Mouse (Mus musculus): ENCODE data around the gene Psmc2.

Gene Psmc2

GRCm38 (mm10) chr5:21785053-21785452, at the start of gene Psmc2, which contains the start of gene Dnajc2:
Gene Psmc2 (plus strand): TSS chr5:21785283.
Gene Dnajc2 (minus strand): TSS chr5:21785251.
- DNase-seq = peak; percentile 96

GRCm38 (mm10) chr5:21735584-21735983, 49.5 kb upstream of the Psmc2 start:
- DNase-seq = peak; percentile 81

- no peak for DNase-seq
Observed at GRCm38 (mm10) chr5:21736046-21736445, 49.0 kb upstream of the Psmc2 start.

- DNase-seq = peak; percentile 92
Observed at GRCm38 (mm10) chr5:21736956-21737585, 48.0 kb upstream of the Psmc2 start, which contains the start of gene Pmpcb. Gene Pmpcb (plus strand): TSS chr5:21737141.

GRCm38 (mm10) chr5:21737620-21738019, 47.5 kb upstream of the Psmc2 start:
- no peak for DNase-seq

- no peak for DNase-seq
Observed at GRCm38 (mm10) chr5:21739120-21739519, 46.0 kb upstream of the Psmc2 start.

- DNase-seq = no peak
Observed at GRCm38 (mm10) chr5:21739881-21740280, 45.2 kb upstream of the Psmc2 start.

GRCm38 (mm10) chr5:21743606-21744005, 41.5 kb upstream of the Psmc2 start:
- DNase-seq = no peak

GRCm38 (mm10) chr5:21744651-21745050, 40.4 kb upstream of the Psmc2 start:
- no peak for DNase-seq

GRCm38 (mm10) chr5:21745966-21746365, 39.1 kb upstream of the Psmc2 start:
- no peak for DNase-seq

GRCm38 (mm10) chr5:21768506-21768905, 16.6 kb upstream of the Psmc2 start:
- no peak for DNase-seq

- DNase-seq = no peak
Observed at GRCm38 (mm10) chr5:21769841-21770240, 15.2 kb upstream of the Psmc2 start.

GRCm38 (mm10) chr5:21776491-21776890, 8.6 kb upstream of the Psmc2 start:
- no peak for DNase-seq

GRCm38 (mm10) chr5:21784161-21785052, 676 bp upstream of the Psmc2 start:
- DNase-seq = peak; percentile 47

GRCm38 (mm10) chr5:21785776-21786175, 693 bp downstream of the Psmc2 start:
- DNase-seq = no peak

- peak; percentile 95 for DNase-seq
Observed at GRCm38 (mm10) chr5:21786258-21787185, 1.4 kb downstream of the Psmc2 start.

- DNase-seq = no peak
Observed at GRCm38 (mm10) chr5:21787186-21788105, 2.4 kb downstream of the Psmc2 start.

GRCm38 (mm10) chr5:21789061-21789460, 4.0 kb downstream of the Psmc2 start:
- no peak for DNase-seq

GRCm38 (mm10) chr5:21792166-21792565, 7.1 kb downstream of the Psmc2 start:
- DNase-seq = no peak

GRCm38 (mm10) chr5:21802907-21803306, 17.8 kb downstream of the Psmc2 start:
- no peak for DNase-seq

- DNase-seq = no peak
Observed at GRCm38 (mm10) chr5:21803691-21804188, 18.7 kb downstream of the Psmc2 start.

- no peak for DNase-seq
Observed at GRCm38 (mm10) chr5:21804837-21805236, 19.8 kb downstream of the Psmc2 start.
